Mouse (Mus musculus) C2C12 (cell line): ENCODE data around the gene Kitl.

Experiments
- CTCF ChIP-seq: IDR thresholded peaks from one replicate; pipeline ENCODE4 v1.5.1; 2011; ENCODE audit not compliant: control insufficient read depth, insufficient read depth, insufficient read length
- FOSL1 ChIP-seq: IDR thresholded peaks from one replicate; pipeline ENCODE4 v1.8.0; 2011; ENCODE audit warnings: mild to moderate bottlenecking, low read length; ENCODE audit not compliant: poor library complexity, insufficient read depth, severe bottlenecking
- MAX ChIP-seq: IDR thresholded peaks from one replicate; pipeline ENCODE4 v1.6.1; 2011; ENCODE audit warnings: mild to moderate bottlenecking, control low read depth
- MYOD1 ChIP-seq: IDR thresholded peaks from one replicate; pipeline ENCODE4 v1.6.1; 2011; ENCODE audit warnings: low read depth; ENCODE audit not compliant: control insufficient read depth, insufficient read length
- MYOG ChIP-seq: IDR thresholded peaks from one replicate; pipeline ENCODE4 v1.6.1; 2011; ENCODE audit not compliant: control insufficient read depth, insufficient read length; ENCODE audit errors: extremely low read depth
- USF1 ChIP-seq: IDR thresholded peaks from one replicate; pipeline ENCODE4 v1.6.1; 2011; ENCODE audit warnings: low read depth, mild to moderate bottlenecking, control low read depth, moderate library complexity

GRCm38 (mm10) chr10:100009681-100010080 is 5.7 kb upstream of the Kitl start:
- TF ChIP-seq CTCF (no peak), MYOD1 (no peak), FOSL1 (no peak), MYOG (no peak), MAX (no peak), USF1 (no peak)
